Mouse (Mus musculus) MEL-GATA-1-ER (cell line): Measurements from ENCODE around the gene Ttc38.

Experiments used
- DNase-seq: peaks from one replicate; pipeline ENCODE4 v3.0.0-alpha.2; 2012; ENCODE audit warnings: low read depth; ENCODE audit errors: extremely low read depth

The Ttc38 gene

DNA sequence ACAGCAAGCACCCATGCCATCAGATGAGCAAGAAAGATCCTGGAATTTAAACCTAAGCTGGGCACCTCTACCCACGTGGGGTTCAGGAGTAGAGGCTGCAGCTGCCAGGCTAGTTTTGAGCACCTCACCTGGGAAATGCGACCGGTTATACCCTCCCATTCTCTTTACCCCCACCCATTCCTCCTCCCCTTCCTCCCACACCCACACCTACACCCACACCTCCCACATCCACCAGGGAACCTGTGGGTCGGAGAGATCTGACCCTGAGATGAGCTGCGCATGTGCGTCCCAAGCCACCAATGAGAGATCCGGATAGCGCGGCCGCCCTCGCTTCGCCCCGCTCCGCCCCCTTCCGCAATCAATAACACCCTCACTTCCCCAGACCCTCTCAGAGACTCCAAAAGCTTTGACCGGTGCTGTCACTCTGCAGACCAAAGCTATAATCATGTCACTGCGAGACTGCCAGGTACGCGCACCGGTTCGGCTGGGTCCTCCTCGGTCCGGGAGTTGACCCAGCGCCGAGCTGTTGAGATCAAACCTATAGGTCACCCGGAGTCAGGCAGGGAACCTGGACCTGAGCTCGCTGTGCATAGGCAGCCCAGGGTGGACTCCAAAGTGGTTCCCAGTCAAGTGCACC lies at the start of gene Ttc38:
Gene Ttc38, plus strand, starts transcription at position 353 of the 637 bp plus-strand sequence.
- DNase-seq, result peak; percentile 54

DNA sequence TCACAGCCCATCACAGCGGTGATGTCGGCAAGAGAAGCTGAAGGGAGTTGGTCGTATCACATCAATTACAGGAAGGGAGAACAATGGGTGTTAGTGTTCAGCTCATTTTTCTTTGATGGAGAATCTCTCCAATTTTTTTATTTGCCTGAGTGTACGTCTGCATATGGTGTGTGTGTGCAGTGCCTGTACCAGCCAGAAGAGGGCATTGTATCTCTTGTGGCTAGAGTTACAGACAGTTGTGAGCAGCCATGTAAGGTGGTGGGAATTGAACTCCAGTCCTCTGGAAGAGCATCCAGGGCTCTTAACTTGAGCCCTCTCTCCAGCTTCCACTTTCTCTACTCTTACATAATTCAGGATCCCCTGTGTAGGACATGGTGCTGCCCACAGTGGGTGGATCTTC lies 49.0 kb upstream of the Ttc38 start:
- no peak for DNase-seq

DNA sequence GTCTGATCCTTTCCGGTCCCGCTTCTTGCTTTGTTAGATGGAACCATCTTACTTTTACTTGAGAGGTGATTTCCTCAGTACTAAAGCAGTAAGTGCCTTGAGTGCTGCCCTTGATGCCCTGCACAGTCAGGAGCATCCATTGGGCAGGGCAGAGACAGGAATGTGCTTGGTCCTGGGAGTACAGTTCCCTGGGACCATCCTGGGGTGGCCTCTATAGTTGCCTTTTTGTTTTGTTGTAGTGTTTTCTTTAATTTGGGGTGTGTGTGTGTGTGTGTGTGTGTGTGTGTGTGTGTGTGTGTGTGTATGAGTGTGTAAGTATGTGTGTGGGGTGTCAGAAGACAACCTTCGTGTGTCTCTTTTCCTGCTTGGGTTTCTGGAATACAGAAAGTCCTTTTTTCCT lies 47.8 kb upstream of the Ttc38 start:
- no peak for DNase-seq

DNA sequence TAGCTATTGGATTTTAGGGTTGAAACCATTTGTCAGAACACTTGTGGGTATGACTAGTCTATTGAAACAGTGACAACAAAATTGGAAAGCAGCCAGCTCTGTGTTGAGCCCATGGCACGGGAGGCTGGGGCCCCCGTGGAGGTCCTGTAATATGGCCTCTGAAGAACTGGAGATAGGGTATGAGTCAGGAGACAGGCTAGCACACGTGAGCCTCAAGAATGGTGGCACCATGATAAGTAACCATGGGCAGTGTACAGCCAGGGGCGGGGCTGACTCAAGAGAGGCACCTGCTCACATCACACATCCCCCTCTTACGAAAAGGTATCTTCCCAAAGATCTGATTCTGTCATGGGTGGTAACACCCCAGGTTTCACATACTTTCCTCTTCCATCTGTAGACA lies 45.4 kb upstream of the Ttc38 start:
- DNase-seq, result no peak

DNA sequence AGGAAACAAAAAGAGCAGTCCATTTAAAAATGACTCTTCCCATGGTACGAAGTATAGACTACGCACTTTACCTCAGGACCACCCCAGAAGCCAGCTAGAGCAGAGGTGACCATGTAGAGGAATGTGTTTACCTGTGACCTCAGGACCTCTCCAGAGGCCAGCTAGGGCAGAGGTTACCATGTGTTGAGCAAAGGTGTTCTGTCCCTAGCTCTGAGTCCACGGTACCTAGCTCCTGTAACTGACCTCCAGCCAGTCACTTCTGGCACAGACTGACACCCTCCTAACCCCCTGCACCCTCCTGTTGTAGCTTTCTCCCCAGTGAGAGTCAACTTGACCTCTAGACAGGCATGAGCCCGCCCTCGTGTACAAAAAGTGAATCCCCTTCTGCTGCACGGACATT lies 44.6 kb upstream of the Ttc38 start:
- no peak for DNase-seq

DNA sequence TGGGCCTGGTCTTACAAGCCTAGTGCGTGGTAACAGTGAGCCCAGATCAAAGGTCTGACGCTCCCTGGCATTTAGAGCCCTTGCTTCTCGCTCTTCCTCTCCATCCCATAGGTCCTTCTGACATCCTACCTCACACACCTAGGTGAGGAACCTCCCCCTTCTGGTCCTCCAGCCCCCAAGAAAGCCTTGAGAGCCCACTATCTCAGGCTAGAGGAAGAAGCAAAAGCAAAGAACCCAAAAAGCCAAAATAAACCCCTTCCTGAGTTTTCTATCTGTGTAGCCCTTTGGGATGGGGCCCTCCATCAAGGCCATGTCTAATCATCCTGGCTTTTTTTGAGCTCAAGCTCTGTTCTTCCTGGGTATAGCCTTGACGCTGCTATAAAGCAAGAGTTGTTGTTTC lies 44.1 kb upstream of the Ttc38 start:
- DNase-seq, result no peak

DNA sequence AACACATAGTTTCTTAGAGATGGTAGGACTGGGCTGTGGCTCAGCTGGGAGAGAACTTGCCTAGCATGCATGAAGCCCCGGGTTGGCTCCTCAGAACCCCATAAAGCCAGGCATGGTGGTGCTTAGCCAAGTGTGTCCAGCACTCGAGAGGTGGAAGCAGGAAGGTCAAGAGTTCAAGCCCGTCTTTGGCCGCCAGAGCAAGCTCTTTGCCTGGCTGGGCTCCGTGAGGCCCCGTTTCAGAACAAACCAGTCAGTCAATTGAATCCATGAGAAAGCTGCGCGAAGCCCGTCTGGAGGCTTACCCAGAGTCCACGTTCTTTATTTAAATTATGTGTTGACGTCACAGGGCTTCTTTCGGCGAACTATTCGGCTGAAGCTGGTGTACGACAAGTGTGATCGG lies 43.5 kb upstream of the Ttc38 start:
- no peak for DNase-seq

DNA sequence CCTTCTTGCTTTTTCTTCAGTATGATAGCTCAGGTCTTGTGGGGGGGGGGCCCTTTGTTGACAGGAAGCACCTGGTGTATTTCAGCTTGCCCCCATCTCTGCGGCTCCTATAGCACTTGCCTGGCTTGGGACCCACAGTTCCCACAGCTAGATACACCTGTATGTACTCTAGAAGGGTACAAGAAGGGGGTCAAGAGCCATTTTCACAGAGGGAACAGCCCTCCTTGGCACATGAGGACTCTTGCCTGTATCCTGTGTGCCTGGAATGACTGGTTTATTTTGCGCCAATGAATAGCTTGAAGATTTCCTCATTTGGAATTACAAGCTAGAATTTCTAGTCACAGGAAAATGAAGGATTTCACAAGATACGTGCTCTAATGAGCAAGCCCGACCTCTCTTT lies 40.7 kb upstream of the Ttc38 start:
- DNase-seq, result no peak

DNA sequence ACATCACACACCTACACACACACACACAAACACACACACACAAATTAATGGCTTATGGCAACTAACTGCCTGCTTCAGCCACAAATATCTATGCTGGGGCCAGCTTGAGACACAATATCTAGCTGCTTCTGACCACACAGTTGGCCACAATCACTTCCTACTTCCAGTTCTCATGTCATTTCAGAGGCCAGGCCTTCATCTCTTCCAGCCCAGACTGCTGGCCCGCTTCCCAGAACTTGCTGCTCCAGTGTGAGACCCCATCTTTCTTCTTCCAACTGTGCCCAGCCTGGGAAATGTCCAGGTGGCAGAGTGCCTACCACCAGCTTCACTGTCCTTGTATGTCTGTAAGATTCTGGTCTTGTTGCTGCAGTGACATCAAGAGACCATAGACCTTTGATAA lies 39.3 kb upstream of the Ttc38 start:
- no peak for DNase-seq

DNA sequence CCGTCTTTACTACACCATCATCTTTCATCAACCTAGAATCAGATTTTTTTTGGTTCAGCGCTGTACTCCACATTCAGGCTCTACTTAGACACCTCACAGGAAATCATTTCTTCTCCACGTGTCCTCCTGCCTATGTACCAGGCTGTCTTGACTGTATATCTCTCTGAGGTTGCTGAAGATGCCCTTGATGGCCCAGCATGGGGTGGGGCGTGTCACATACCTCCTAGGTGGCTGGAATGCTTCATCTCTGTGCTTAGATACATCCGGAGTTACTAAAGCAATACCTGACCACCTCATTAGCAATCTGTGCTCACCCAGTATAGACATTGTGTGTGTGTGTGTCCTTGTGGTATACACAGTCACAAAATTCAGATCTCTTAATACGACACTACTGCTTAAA lies 36.6 kb upstream of the Ttc38 start:
- no peak for DNase-seq

DNA sequence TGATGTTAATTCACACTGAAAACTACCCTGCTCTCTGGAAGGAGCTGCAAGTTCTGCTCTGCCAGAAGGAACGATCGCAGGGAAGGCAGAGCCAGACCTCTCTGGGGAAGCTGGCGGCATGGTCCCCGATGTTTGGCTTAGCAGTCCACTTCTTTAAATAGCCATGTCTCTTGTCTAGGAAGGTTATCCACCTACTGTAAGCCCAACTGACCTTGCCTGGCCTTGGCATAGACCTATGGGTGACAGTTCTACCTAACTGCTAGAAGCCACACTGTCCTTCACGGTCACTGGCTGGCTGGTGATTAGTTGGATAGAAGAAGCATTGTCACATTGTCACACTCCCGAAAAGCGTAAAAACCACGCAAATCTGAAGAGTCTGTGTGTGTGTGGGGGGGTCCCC lies 33.4 kb upstream of the Ttc38 start:
- no peak for DNase-seq

DNA sequence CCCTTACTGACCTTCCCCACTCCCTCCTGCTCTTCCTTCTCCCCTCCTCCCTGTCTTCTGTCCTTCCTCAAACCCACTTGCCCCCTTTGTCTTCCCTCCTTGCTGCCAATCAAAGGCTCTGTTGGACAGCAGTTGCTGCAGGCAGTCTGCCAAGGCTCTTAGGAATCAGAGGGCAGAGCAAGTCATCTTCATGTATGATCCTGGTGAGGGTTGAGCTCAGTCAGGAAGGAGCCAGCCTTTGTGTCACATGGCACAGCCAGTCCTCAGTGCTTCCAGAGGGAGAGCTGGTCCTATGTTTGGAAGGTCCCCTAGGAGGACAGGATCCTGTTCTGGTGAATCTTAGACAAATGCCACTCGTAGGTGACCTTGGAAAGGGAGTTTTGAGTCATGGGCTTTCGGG lies 29.2 kb upstream of the Ttc38 start:
- no peak for DNase-seq

DNA sequence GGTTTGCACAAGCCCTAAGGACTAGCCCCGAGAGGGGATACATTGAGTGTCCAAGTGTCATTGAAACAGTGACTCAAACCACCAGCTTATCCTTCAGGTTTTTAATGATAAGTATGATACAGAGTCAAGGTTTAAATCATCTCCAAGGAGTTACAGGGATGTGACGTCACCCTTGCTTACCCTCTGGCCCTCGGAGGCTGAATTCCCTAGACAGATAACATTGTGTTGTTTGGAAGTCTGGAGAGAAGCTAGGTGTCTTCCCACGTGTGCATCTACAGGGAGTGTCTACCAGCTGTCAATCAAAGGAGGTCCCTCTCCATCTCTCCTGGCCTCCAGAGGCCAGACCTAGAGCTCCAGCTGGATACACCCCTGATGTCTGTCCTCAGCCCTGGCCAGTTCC lies 25.2 kb upstream of the Ttc38 start:
- no peak for DNase-seq

DNA sequence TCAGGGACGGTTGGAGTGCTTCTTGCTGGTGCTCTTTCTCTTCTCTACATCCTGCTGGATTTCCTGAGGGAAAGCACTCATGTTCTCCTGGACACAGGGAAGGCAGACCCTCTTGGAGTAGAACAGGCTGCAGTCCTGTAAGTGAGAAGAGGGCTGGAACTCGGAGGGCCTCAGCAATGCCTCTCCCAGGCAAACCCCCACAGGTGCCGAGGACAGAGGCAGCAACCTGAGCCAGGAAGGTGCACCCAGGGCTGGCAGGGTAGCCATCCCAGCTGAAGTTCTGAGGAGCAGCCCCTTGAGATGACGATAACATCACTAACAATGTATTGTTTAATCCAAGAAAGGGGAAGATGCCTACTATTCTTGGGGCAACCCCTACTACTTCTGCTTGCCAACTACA lies 24.7 kb upstream of the Ttc38 start:
- DNase-seq, result no peak

DNA sequence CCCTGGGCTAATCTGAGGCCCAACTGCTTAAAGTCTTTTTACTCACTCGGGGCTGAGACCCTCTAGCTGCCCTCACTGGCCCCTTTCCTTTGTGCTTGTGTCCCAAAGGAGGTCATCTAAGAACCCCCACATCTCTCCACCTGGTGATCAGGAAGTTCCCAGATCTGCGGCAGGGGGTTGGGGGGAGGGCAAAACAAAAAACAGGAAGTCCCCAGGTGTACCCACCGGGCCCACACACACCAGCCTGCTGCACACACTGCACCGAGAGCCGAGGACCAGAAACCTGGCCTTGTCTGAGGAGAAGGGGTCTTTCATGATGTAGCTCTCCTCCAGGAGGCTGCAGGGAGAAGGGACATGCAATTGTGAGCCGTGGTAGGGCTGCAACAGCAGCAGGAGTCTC lies 24.1 kb upstream of the Ttc38 start:
- DNase-seq, result no peak

DNA sequence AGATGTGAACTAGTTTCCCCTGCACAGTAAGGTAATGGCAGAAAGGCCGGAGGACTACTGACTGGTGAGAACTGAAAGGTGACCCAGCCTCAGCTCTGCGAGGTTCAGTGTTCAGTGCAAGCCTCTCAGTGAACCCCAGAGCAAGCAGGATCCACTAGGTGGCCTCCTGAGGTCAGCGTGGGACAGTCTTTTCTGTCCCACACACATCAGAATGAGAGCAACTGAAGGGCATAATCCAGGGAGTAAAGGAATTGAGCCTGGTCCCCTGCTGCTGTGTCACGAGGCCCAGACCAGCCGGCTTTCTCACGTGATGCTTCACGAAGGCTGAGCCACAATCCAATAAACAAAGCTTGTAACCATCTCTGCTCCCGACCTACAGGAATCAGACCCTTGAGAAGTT lies 23.7 kb upstream of the Ttc38 start:
- DNase-seq, result no peak

DNA sequence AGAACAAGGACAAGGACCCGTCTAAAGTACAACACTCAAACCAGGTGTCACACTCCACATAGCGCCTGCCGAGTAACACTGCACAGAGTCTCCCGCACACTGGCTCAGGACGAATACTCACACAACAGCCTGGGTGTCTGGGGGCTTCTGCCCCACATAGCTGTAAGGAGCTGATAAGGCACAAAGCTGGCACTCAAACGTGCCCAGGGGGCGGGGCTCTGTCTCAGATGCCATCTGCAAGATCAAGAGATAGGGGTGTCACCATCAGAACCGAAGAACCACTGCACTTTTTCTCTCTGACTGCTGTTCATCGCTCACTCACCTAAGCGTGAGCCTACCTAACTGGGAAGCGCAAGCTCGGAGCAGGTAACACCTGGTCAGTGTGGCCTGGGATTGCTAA lies 23.0 kb upstream of the Ttc38 start:
- DNase-seq, result no peak

DNA sequence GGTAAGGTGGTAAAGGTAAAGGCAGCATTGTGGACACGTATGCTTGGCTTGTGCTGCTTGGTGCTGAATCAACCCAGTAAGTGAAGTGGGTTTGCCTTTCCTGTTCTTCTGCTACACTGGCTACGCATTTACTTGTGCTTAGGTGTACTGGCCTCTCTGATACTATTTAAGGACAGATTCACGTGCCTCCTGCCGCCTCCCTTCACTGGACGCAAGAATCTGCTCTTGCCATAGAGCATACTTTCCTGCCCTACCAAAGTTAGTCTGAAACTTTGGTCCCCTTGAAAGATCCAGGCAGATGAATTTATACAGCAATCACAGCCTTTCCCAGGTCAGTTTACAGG lies 21.7 kb upstream of the Ttc38 start:
- no peak for DNase-seq

DNA sequence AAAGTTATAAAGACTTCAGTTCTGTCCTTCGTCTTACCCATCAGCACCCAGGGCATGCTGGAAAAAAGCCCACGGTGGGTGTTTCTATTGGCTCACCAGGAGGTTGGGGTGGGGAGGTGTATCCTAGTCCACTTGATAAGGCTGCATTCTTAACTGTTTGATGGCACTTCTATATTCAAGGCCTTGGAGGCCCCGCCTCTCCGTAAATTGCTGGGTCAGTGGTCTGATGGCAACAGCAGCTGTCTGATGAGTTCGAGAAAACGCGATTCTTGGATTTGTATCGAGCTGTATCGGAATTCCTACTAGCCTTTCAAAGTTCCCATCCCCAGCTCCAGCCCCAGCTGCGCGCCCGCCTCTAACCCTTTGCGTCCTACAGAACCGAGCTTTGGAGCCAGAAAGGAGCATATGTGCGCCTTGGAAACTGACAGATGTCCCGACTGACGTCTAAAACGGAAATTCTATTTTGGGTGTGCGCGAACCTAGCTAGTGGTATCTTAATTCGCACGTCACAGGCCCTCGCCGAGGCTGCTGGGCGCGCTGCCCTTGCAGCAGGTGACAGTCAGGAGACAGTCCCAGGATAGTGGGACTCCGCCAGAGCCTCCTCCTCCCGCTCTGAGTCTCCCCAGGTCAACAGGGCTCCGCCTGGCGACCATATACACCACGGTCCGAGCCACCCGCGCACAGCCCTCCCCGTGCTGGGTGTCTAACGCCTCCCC lies 21.1 kb upstream of the Ttc38 start:
- DNase-seq, result peak; percentile 57

DNA sequence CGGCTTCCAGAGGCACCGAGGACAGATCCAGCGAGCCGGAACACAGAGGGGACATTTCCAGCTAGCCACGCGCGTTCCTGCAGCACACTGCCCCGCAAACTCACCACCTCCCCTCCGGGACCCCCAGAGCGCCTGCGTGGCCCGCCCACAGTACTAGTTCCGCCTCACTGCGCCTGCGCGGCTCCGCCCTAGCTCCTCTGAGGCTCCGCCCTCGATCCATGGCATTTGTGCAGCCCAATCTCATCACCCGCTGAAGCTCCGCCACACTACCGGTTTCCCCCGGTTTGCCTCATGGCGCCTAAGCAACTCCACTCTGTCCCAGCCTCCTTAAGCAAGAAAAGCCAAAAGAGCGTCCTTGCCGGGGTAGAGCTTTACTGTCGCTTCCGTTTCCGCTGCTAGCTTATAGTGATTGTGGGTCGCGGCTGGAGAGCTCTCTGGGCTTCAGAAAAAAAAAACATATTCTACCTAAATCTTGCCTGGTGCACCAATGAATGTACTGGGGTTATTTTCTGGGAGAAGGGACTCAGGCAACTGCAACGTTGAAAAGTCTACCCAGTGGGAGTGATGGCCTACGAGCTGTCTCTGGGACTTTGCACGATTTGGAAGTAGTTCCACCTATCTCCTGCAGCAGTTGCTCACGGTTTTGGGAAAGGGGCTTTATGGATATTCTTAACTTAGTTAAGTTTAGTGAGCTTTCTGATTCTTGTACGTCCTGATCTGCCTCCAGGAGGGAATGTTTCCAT lies 20.4 kb upstream of the Ttc38 start, which contains the start of gene Cdpf1:
Gene Cdpf1, minus strand, starts transcription at position 163 of the 743 bp plus-strand sequence.
- DNase-seq, result peak; percentile 84

DNA sequence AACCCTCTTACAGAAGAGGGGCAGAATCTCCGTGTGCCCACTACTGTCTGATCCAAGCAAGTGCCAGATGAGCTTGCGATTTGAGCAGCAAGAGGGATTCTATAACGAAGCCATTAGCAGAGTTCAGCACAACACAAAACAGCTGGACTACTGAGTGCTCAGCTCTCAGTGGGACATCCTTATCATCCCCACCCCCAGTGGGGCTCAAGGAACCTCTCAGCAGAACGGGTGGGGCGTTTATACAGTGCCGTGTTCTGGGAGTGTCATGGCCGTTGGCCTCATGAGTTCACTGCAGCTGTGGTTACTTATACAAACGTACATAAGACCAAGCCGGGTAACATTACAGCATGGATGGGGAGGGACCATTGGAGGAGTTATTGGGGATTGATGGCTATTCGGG lies 18.7 kb upstream of the Ttc38 start:
- no peak for DNase-seq

DNA sequence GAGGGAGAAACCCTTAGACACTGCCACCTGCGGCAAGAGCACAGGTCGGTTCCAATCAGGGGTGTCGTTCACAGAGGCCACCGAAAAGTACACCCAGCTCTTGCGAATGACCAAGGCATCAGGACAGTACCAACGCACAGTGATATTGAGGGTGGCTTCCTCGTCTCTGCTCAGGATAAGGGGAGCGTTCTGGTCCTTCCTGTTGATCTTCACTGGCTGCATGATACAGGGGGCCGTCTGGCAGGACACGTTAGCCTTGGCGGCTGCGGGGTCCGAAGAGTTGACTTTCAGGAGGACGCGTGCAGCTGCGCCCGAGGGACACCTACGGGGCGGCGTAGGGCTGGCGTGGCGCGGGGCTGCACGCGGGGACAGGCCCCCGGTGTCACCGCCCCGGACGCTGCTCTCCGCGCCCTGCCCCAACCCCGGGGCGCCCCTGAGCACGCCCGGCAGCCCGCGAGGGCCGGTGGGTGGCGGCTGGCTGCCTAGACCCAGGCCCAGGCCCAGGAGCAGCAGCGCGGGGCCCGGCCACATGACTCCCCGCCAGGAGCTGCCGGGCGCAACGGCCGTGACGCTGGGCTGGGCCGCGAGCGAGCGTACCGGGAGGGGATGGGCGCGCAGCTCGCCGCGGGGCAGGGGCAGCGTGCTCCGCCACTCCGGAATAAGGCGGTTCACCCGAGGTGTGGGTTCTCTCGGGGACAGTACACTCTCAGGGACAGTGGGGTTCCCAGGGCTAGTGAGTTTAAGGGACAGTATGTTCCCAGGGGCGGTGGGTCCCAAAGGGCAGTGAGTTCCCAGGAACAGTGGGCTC lies 10.7 kb upstream of the Ttc38 start, which contains the start of gene Pkdrej:
Gene Pkdrej, minus strand, starts transcription at position 532 of the 808 bp plus-strand sequence.
- no peak for DNase-seq
